Mouse (Mus musculus) lung, postnatal 14 days (tissue): ENCODE results near the gene Slc12a8.
"Not testable (repeated sequence)": the region's sequence is repeated elsewhere in the genome, so short reads cannot be mapped to it uniquely, and the experiment has no call there.

Experiments
- DNase-seq: peaks from one replicate; pipeline ENCODE4 v3.0.0; 2021

Slc12a8 gene

GRCm38 (mm10) chr16:33516807-33517565 lies at the start of gene Slc12a8:
Gene Slc12a8 (plus strand): TSS chr16:33517328.
- DNase-seq = no peak

DNA sequence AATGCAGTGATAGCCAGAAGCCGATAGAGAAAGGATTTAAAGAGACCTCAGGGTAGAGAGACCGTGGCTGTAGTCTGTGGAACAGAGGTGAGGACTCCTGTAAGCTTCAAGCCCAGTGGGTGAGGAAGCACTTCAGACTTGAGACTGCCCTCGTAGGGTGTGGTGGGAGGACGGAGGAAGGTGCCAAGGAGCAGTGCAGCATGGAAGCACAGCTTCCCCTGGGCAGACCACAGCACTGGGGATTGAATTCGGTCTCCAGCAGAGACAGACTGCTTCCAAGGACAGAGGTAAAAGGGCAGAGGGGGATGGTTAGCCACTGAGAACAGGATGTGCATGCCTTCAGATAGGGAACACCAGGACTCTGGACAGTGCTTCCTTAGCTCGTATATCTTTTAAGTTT lies 49.7 kb upstream of the Slc12a8 start:
- DNase-seq = no peak

GRCm38 (mm10) chr16:33469973-33470372 lies 47.2 kb upstream of the Slc12a8 start:
- no peak for DNase-seq

DNA sequence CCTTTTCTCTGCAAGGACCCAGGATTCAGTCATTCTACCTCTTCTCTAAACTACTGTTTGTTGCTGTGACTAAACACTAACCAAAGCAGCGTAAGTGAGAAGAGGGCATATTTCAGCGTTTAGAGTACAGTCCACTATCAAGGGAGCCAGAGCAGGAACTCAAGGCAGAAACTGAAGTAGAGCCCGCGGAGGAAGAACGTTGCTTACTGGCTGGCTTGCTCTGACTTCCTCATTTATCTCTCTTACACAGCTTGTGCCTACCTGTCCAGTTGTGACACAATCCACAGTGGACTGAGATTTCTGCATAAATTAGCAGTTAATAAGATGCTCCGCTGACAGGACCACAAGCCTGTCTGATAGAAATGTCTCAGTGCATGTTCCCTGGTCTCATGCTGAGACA lies 42.7 kb upstream of the Slc12a8 start:
- no peak for DNase-seq

DNA sequence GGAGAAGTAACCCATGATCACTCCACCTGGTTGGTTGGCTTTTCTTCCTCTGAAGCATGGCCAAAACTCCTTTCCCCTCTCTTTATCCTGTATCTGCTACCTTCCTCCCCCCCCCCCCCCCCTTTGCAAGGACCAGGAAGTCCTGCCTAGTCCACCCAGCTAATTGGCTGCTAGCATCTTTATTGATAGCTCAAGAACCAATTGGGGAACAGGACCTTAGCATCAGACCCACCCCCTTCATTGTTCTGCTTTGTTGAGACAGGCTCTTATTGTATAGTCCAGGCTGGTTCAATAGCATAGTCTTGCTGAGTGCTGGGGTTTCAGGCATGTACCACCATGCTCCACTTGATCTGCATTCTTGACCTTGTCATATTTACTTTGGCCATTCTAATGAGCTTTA lies 37.2 kb upstream of the Slc12a8 start:
- no peak for DNase-seq

DNA sequence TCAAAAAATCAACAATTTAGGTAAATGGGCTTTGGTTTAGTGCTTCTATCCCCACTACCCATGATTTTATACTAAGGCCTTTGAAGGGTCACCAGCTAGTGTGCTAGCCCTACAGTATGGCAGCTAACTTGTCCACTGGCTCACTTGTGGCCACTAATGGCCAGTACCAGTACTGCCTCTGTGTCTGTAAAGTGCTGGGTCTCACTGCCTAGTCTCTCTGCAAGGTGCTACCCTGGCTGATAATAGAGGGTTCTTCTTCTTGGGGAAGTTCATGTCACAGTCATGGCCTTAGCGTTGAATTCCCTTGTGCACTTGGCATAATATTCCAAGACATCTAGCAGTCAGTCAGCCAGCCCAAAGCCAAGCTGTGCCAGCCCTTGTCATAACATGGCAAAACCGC lies 36.0 kb upstream of the Slc12a8 start:
- peak; percentile 44 for DNase-seq

GRCm38 (mm10) chr16:33482309-33482708 lies 34.8 kb upstream of the Slc12a8 start:
- DNase-seq = no peak

GRCm38 (mm10) chr16:33487709-33488108 lies 29.4 kb upstream of the Slc12a8 start:
- DNase-seq = no peak

- DNase-seq = no peak
These were observed 22.8 kb upstream of the Slc12a8 start for GRCm38 (mm10) chr16:33494374-33494773.

GRCm38 (mm10) chr16:33508082-33508481 lies 9.0 kb upstream of the Slc12a8 start:
- DNase-seq = no peak

- DNase-seq = not testable (repeated sequence)
These were observed 7.9 kb upstream of the Slc12a8 start for GRCm38 (mm10) chr16:33509231-33509630.

DNA sequence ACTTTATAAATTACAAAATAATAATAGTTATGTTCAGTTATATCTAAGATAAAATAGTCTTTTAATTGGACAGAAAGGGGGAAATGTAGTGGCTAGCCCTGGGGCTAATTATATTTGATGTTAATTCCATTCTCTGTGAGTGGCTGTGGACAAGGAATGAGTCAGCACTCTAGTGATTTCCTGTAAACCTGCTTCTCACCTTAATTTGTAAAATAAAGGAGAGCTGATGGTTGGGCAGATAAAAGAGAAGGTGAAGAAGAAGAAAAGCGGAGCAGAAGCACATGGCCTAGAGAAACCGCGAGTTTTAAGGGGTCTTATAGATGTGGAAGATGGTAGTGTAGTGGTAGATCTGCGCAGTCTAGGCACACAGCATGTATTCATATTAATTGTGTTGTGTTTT lies 6.3 kb upstream of the Slc12a8 start:
- DNase-seq = not testable (repeated sequence)

DNA sequence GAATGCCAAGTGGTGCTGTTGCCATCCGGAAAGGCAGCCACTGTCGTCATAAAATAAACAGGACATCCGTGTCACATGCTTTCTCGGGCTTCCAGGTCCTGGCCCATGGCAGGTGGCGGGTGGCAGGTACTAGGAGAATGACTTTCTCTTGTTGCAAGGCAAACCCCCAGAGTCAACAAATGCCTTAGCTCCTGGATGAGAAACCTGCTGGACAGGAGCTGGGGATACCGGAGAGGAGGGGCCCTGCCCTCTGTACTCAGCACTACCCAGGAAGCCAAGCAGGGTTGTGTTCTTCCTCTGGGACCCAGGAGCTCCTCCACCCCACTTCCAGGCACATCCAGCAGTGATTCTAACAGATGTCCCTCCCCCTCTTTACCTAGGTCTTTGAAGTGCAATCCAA lies 4.6 kb upstream of the Slc12a8 start:
- no peak for DNase-seq

GRCm38 (mm10) chr16:33517627-33518026 lies 499 bp downstream of the Slc12a8 start:
- DNase-seq = no peak

- no peak for DNase-seq
These were observed 1.1 kb downstream of the Slc12a8 start for GRCm38 (mm10) chr16:33518236-33518635.

DNA sequence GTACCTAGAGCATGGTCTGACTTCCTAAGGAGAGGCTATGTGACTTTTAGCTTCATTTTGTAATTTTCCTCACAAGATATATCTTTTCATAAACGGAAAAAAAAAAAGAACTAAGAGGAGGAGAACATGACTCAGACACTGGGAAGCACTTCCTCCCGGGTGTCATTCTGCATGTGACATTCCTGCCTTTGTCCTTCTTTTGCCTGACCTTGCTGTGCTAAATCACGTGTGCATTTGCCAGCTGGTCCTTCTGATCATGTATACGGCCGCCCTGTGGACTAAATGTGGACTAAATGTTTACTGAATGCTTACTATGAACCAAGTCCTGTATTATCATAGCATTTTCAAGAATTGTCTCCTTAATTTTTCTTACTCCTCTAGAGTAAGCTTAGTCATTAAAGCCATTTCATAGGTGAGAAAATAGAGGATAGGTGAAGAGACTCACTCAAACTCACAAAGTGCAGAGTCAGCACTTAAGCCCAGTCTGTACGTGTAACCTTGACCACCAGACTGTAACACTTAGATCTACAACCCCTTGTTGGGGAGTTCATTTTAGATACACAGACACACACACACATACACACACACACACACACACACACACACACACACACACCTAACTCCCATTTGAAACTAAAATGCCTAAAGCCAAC lies 2.9 kb downstream of the Slc12a8 start:
- DNase-seq = no peak

- DNase-seq = no peak
These were observed 5.4 kb downstream of the Slc12a8 start for GRCm38 (mm10) chr16:33522516-33522915.

- no peak for DNase-seq
These were observed 6.4 kb downstream of the Slc12a8 start for GRCm38 (mm10) chr16:33523571-33523970.

GRCm38 (mm10) chr16:33529502-33530454 lies 12.7 kb downstream of the Slc12a8 start:
- DNase-seq = no peak

GRCm38 (mm10) chr16:33531184-33531583 lies 14.1 kb downstream of the Slc12a8 start:
- DNase-seq = no peak

GRCm38 (mm10) chr16:33536456-33536855 lies 19.3 kb downstream of the Slc12a8 start:
- DNase-seq = no peak

GRCm38 (mm10) chr16:33537499-33538225 lies 20.5 kb downstream of the Slc12a8 start:
- no peak for DNase-seq

- no peak for DNase-seq
These were observed 27.2 kb downstream of the Slc12a8 start for GRCm38 (mm10) chr16:33544346-33544745.
